Mouse (Mus musculus): ENCODE measurements at regions not wholly inside any gene's neighbourhood (a gene's known extent, or its start where the extent isn't known, plus 50 kb on each side); places are given as distances from the start of the nearest gene placed in this dataset.

- no peak for DNase-seq (ENCODE audit: low read depth, low spot score)
These were observed 1070.2 kb upstream of the Zeb2 start for GRCm38 (mm10) chr2:46187265-46187888.

DNA sequence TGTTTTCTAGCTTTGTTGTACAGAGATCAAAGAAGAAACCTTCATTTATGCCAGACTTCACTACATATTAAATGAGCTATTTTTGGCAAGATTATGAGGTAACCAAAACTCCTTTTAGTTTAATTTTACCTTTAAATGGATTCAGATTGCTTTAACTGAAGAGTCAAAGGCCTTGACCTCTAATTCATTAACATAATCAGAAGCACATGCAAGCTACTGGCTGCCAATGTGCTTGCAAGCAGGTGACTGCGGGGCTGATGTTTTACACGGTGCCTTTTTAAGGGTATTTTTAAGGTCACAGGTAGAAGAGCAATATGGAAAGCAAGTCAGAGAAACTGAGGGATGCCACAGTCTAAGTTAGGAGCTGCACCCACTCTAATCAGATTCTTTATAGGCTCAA, 1066.0 kb upstream of the Zeb2 start:
- no peak for DNase-seq (ENCODE audit: low read depth, low spot score)

GRCm38 (mm10) chr2:46179741-46180140, 1062.5 kb upstream of the Zeb2 start:
- DNase-seq (ENCODE audit: low read depth, low spot score): no peak

GRCm38 (mm10) chr2:46168488-46168887, 1051.3 kb upstream of the Zeb2 start:
- DNase-seq (ENCODE audit: low read depth, low spot score): no peak

DNA sequence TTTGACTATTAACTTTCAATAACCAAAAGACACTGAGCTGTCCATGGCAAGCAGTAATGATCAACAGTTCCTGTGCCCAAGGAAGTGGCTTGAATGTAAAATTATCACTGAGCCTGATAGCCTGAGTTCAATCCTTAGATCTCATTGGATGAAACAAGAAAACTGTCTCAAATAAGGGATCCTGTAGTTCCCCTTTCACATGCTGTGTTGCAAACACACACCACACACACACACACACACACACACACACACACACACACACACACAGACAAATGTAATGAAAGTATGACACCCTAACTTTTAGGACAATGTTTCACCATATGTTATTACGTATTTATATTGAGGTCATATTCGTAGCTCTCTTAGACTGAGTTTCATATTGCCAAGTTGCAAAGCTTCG, 1032.7 kb upstream of the Zeb2 start:
- DNase-seq (ENCODE audit: low read depth, low spot score): no peak

DNA sequence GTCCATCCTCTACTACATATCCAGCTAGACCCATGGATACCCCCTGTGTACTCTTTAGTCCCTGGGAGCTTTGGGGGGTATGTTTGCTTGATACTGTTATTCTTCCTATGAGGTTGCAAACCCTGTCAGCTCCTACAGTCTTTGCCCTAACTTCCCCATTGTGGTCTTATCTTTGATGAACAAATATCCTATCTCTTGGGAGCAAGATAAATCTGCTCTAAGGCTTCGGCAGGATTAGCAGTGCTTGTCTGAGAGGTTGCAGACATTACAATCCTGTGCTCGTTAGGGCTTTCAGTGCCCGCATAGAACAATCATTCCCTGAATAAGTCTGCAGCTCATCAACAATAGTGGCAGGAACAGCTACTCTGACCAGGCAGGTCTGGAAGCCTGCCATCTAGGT, 1002.7 kb upstream of the Zeb2 start:
- no peak for DNase-seq (ENCODE audit: low read depth, low spot score)

GRCm38 (mm10) chr2:46106991-46107390, 989.8 kb upstream of the Zeb2 start:
- no peak for DNase-seq (ENCODE audit: low read depth, low spot score)

- no peak for DNase-seq (ENCODE audit: low read depth, low spot score)
These were observed 948.0 kb upstream of the Zeb2 start for GRCm38 (mm10) chr2:46065034-46065802.

DNA sequence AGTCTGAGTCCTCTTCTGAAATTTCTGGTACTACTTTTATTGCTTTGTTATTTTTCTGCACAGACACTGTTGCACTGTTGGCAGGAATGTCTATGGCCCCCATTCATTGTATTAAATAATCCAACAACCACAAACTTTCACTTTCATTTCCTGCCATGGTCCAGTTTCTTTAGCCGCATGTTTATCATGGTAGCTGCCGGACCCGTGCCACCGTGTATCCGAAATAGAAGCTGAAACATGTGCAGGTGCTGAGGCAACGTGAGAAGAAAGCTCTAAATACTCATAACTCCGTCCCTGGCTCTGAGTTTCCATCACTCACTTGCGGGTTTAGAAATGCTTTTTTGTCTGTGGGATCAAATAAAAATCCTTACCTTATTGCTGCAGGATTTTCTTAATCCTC, 938.5 kb upstream of the Zeb2 start:
- no peak for DNase-seq (ENCODE audit: low read depth, low spot score)

DNA sequence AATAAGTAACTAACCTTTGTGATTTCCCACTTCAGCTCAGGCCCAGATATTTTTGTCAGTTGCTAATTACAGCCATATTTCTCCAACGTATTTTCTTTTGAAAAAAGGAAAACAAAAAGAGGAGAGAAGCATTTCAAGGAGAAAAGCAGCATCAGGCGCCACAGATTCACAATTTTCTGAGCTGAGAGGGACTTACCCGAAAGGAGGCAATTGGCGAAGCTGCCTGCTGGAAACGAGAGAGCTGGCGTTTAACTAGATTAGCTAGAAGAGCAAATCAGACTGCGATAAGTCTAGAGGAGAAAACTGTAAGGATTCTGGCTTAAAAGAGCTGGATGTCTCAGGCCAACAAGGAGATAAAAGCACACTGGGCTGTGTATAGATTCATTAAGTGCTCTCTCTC, 937.7 kb upstream of the Zeb2 start:
- no peak for DNase-seq (ENCODE audit: low read depth, low spot score)

DNA sequence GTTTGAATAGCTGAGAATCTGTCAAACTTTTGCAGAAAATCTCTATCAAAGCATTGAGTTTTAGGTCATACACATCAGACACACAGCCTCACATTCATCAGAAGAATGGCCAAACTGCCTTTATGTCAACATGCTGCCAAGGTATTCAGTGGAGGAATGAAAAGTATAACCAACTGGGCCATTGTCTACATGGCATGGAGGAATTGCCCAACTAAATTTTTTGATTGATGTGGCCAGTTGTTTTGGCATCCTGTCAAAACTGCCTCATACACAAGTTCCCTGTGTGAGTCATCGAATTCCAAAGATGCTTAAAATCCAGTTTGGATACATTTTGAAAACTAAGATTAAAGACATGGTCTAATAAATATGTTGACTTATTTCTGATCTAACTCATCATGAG, 904.7 kb upstream of the Zeb2 start:
- no peak for DNase-seq (ENCODE audit: low read depth, low spot score)

- DNase-seq (ENCODE audit: low read depth, low spot score): no peak
These were observed 896.6 kb upstream of the Zeb2 start for GRCm38 (mm10) chr2:46013771-46014269.

GRCm38 (mm10) chr2:46012716-46013115, 895.5 kb upstream of the Zeb2 start:
- no peak for DNase-seq (ENCODE audit: low read depth, low spot score)

- no peak for DNase-seq (ENCODE audit: low read depth, low spot score)
These were observed 858.0 kb upstream of the Zeb2 start for GRCm38 (mm10) chr2:45975157-45975556.

DNA sequence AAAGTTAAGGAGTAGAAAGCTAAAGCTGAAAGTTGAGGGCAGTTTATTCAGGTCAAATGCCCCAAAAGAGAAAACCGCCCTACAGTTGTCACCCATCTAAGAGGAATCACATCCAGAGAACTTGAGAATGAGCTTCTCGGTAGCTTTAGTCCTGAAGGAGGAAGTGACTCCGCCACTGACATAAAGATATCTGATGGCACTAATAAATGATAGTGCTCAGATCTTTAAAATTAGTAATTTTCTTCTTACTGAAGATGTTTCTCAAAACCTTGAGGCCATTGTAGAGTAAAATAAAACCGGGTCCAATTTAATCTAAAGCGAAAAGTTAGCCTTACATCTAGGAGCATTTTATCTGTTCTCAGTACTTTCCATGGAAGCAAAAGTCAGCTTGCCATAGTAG, 851.4 kb upstream of the Zeb2 start:
- no peak for DNase-seq (ENCODE audit: low read depth, low spot score)

DNA sequence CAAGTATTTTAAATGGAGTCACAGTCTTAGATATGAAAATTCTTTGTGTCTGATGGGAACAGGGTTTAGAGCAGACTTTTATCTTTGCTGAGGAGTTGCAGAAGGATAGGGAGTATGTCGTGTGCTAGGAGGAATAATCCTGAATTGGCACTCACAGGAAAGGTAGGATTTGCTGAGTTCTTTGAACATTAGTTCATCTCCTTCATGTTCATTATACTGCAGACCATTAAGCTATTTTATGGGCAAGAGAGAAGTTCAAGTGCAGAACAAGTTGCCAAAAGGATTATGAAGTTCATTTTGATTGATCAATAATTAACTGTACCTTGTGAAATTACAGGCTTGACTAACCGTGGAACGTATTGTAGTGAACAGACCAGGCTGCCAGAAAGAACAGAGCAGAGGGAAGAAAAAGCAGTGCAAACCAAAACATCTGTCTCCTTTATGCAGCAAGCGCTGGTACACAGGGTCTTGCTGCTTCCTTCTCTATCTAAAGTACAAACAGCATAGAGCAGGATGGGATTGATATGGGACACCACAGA, 839.7 kb upstream of the Zeb2 start:
- no peak for DNase-seq (ENCODE audit: low read depth, low spot score)

DNA sequence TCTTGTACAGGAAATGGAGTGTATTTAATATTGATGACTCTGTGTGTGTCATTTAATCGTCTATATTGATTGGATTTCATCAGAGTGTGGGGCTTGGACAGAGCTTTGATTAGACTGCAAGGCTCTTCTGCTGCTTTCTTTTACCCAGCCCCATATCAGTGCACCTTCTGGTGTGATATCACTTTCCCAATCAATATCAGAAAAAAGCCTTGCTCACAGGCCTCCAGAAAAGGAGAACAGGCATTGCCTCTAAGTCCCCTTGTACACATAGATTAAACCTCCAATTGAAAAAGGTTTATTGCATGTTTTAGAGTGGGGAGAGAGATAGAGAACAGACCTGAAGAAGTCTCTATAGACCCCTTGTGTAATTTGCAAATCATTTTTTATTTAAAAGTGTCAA, 831.6 kb upstream of the Zeb2 start:
- DNase-seq (ENCODE audit: low read depth, low spot score): no peak

- no peak for DNase-seq (ENCODE audit: low read depth, low spot score)
These were observed 808.7 kb upstream of the Zeb2 start for GRCm38 (mm10) chr2:45925791-45926480.

DNA sequence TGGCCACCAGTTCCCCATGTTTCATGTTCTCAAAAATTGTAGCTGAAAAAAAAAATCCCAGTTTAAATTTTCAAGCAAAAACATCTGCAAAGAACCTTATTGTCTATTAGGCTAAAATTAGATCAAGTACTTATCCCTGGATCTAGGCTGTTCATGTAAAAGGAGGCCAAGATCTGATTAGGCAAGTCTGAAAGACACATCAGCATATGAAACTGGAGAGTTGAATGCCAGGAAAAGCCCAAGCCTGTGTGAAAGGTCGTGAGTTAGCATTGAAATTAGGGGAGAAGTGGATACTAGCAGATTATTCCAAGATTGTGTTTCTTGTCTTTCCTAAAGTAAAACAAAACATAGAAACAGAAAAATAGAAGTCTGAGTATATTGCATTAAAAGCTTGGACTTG, 791.7 kb upstream of the Zeb2 start:
- DNase-seq (ENCODE audit: low read depth, low spot score): no peak

- no peak for DNase-seq (ENCODE audit: low read depth, low spot score)
These were observed 787.5 kb upstream of the Zeb2 start for GRCm38 (mm10) chr2:45904623-45905235.

- DNase-seq (ENCODE audit: low read depth, low spot score): no peak
These were observed 786.9 kb upstream of the Zeb2 start for GRCm38 (mm10) chr2:45904090-45904489.

GRCm38 (mm10) chr2:45903350-45903749, 786.2 kb upstream of the Zeb2 start:
- no peak for DNase-seq (ENCODE audit: low read depth, low spot score)

Data from retina, adult 2 months (tissue).